Mouse (Mus musculus) gastrocnemius, postnatal 25 days (tissue): ENCODE measurements around the gene Dnmt3b. TPM values are rescaled to one million over a fixed set of nuclear protein-coding genes. Genes with fewer than 3 reads are reported as not detected.

Source experiments
- DNase-seq: peaks from one replicate; pipeline ENCODE4 v3.0.0; 2022
- long read RNA-seq, 2 experiments: library from polyadenylated mRNA; stranded (forward); transcript quantifications; one replicate each; pipeline ENCODE4 v2.0.0; 2021
- total RNA-seq, 2 experiments: library from RNA; stranded (reverse); gene quantifications; 1 replicate in 1 of 2; 2 replicates in 1 of 2; pipeline ENCODE4 v1.2.3; 2021

The Dnmt3b gene
- 1 to 10 TPM in 1 of 2 experiments, under 1 TPM in 1; 0.94 to 1.1 TPM for total RNA-seq
- long read RNA-seq, experiment 1, result 0 reads
- long read RNA-seq, experiment 2, partial matches to known transcripts, result 1 of 1 reads
- long read RNA-seq, experiment 2, other reads (novel, unspliced or antisense), result 0 of 1 reads

DNA sequence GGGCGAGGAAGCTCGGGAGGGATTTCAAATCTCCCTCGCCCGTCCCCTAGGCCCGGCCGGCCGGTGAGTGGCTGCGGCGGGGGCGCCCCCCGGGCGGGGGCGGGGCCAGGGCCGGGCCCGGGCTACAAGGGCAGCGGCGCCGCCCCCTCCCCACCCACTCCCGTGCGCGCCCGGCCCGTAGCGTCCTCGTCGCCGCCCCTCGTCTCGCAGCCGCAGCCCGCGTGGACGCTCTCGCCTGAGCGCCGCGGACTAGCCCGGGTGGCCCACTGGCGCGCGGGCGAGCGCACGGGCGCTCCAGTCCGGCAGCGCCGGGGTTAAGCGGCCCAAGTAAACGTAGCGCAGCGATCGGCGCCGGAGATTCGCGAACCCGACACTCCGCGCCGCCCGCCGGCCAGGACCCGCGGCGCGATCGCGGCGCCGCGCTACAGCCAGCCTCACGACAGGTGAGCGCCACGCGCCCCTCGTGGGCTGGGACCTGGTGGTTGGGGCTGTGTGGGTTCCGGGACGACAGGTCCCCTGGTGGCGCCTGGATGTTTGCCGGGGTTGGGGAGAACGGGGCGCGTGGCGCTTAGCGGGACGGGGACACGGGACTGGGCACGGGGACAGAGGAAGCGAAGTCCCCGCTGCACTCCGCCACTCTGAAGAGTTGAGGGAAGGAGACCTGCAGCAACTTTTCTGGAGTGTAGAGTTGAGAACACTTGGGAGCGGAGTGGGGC, at the start of gene Dnmt3b:
Gene Dnmt3b, plus strand, starts transcription at position 153 of the 716 bp plus-strand sequence.
- peak; percentile 66 for DNase-seq

DNA sequence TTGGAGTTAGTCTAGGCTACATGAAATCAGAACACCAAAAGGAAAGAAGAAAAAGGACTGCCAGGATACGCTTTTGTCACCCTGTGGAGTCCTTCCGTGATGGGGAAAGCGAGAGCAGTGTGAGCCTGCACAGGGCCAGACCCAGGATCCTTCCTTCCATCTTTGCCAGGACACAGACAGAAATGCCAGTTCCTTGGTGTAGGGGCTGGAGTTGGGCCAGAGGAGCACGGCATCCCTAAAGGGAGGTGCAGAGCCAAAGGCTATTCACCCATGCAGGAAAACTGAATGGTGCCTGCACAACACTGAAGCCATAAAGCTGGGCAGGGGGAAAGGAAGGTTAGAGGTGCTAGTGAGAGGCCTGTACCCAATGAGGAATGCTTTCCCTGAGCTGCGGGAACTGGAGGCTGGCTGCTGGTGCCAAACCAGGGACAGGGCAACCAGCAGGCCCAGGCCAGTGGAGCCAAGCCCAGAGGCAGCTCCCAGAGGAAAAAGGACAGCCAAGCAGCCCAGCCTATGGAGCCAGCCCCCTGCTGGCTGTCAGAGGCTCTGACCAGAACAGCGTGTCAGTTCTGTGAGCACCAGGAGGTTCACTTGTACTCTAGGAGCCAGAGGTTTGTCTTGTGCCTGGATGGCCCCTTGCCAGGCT, 49.1 kb upstream of the Dnmt3b start:
- peak; percentile 71 for DNase-seq

- DNase-seq, result peak; percentile 52
Observed at GRCm38 (mm10) chr2:153600667-153601648, 48.3 kb upstream of the Dnmt3b start.

DNA sequence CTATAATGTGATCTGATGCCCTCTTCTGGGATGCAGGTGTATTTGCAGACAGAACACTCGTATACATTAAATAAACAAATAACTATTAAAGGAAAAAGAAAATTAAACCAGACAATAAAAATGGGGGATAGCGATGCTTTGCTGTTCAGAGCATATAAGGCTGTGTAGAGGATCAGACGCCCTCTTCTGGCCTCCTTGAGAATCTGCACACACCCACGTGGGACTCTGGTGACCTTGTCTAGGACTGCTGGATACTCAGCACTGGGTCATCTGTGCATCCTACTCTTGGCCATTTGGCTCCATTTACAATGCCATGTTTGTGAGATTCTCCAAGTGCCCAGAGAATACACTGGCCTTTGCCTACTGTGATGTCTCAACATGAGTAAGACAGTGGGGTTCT, 45.5 kb upstream of the Dnmt3b start:
- DNase-seq, result no peak

- no peak for DNase-seq
Observed at GRCm38 (mm10) chr2:153606421-153606820, 42.8 kb upstream of the Dnmt3b start.

DNA sequence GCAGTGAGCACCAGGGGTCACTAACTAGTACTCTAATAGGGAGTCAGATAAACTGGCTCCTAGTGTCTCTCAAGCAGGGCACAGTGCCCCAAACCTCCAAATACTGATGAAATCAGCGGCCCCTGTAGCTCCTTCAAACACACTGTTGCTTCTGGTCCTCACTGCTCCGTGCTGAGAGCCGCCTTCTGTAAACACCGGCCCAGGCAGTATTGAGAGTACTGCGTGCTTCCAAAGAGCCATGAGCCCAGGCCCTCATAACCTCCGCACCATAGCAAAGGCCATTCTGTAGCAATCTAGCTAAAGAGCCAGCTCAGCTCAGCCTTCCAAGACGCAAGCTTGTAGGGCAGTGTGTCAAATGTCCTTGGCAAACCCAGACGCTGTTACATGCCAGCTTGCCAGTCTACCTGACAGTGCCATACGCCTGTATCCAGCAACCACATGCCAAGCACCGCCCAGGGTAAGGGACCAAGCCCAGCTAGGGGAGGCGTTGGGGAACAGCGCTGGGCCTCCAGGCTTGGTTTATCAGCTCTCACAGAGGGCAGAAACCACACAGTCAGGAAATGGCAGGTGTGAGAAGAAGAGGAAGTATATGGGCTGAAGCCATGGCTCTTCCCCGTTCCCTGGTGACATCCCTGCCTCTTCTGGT, 41.3 kb upstream of the Dnmt3b start:
- peak; percentile 81 for DNase-seq

DNA sequence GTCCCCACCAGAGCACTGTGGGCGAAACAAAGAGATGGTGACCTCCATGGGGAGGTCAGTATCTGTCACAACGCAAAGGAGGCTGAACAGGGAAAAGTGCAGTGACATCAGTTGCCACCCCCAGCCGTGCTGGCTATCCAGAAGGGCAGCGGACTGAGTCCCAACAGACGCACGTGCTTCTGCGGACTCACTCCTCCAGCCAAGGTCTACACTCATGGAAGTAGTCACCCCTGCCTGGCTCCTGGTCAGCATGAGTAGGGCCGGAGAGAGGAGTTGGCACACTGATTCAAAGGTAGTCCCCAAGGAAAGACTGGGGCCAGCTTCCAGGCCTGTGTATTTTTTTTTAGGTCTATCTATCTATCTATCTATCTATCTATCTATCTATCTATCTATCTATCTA, 40.2 kb upstream of the Dnmt3b start:
- no peak for DNase-seq

- peak; percentile 78 for DNase-seq
Observed at GRCm38 (mm10) chr2:153609548-153609947, 39.7 kb upstream of the Dnmt3b start.

DNA sequence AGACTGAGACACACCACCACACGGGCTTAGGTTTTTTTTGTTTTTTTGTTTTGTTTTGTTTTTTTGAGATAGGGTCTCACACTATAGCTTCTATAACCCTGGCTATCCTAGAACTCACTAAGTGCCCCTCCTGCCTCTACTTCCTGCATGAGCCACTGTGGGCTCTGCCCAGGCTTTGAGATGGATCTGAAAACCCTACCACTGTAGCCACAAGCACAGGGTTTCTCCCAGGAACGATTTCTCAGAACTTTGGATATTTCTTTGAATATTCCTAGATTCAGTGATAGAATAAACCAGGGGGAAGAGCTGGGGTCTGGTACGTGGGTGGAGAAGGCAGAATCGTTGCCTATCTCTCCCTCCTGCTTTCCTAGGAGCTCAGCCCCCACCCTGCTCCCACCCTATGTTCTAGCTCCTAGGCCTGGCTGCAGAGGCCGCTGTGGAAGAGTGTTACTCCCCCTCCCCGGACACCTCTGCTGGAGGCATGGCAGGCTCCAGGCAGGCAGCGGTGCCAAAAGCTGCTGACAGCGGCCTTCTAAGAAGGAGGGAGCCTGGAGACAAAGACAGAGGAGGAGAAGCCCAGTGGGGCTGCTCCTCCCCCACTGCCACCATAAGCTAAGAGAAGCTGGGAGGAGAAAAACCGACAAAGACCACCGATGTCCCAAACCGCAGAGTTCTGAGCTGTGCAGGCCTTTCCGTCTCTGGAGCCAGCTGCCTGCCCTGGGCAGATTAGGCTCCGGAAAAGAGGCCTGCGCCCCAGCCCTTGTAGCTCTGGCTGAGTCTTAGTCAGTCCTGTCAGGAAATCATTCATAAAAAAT, 38.6 kb upstream of the Dnmt3b start:
- no peak for DNase-seq

- DNase-seq, result no peak
Observed at GRCm38 (mm10) chr2:153611241-153611630, 38.0 kb upstream of the Dnmt3b start.

GRCm38 (mm10) chr2:153611743-153612142, 37.5 kb upstream of the Dnmt3b start:
- no peak for DNase-seq

DNA sequence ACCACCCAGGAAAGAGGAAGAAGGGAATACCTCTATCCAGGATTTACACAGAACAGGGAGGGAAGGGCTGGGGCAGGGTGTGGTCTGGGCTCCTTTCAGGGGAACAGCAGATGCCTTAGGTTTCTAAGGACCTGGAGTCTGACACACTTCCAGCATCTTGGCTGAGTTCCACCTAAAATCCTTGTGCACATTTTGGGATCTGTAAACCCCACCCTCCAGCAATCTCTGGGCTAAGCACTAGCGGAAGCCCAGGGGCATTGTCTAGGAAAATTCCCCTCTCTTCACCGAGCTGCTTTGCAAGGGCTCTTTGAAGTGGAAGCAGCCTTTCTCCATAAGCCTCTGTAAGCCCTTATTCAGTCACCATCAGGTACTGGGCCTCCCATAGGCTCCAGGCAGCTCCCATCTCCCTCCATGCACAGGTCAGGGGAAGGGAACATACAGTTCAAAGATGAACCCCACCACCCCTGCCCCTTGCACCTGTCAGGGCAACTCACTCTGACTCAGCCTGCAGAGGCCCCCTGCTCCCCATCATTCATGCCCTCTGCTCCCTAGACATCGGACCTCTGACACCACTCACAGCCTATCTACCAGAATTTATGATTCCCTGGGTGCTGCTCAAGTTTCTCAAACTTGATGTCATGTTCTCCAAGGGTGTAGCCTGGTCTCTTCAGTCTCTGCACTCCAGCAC, 36.5 kb upstream of the Dnmt3b start:
- DNase-seq, result no peak

DNA sequence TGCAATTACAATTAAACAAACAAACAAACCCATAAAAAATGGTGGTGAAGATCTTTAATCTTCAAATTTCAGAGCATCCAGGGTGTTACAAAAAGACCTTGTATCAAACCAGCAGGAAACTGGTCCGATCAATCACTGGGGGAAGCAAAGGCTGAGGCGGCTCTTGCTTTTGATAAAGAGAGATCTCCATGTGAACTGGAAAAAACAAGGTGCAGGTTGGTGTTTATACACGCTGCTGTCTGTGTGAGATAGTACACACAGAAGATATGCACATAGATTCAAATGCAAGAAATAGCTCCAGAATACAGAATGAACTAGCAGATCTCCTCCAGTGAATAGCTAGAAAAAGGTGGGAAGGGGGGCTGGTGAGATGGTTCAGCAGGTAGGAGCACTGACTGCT, 32.4 kb upstream of the Dnmt3b start:
- no peak for DNase-seq

DNA sequence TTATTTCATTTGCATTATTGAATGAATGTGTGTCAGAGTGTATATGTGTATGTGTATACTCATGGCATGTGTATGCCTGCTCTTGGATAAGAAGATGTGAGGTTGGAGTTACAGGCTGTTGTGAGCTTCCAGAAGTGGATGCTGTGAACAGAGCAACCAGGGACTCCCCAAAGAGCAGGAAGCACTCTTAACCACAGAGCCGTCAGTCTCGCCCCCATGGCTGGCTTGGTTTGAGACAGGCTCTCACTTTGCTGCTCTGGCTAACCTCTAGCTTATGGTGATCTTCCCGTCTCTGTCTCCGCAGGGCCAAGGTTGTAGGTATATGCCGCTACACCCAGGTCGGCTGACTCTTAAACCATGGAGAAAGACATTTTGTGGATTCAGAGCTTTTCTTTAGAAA, 30.8 kb upstream of the Dnmt3b start:
- DNase-seq, result no peak

DNA sequence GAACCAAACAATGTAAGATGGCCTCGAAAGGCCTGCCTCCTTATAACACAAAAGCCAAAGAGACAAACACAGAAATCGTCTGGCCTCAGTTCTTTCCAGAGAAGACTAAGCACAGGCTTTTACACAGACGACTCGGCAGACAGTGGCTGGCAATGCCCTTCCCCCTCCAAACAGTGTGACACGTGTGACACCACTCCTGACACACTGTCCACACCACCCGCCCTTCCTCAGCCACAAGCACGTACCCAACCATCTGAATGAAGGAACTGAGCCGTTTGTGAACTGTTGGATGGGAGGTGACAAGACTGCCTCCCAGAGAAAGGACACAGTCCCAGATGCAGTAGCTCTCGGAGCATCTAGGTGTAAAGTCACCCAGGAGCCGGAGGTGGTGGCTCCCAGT, 30.4 kb upstream of the Dnmt3b start:
- DNase-seq, result no peak

- DNase-seq, result no peak
Observed at GRCm38 (mm10) chr2:153622449-153622848, 26.8 kb upstream of the Dnmt3b start.

GRCm38 (mm10) chr2:153630950-153631349, 18.3 kb upstream of the Dnmt3b start:
- DNase-seq, result no peak

DNA sequence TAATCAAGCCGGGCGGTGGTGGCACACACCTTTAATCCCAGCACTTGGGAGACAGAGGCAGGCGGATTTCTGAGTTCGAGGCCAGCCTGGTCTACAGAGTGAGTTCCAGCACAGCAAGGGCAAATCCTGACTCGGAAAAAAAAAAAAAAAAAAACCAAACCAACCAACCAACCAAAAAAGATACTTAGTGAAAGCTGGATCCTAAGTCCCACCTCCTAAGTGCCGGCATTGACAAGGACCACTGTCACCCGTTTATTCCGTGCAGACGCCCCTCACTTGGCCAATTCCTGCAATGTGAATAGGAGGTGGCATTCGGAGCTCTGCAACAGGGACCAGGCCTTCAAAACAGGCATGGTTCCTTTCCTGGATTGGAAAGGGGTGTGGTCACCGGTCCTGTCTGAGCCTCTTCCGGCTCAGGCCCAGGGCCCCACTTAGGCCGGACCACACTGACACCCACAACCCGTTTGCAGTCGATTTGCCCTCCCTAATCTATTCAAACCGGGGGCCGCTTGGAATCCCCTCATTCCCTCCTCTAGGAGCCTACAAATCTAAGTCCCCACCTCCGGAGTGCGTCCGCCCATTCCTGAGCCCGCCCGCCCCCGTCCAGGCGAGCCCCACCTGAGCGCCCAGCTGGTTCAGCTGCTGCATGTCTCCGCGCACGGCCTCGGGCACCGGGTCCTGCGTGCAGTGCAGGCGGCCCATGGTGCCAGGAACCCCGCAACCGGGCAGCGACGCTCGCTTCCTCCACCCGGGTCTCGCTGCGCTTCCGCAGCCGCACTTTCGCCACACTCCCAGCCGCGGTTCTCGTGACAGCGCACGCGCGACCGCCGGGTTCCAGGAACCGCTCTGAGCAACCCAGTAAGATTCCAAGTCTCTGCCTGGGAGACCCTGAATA, 17.0 kb upstream of the Dnmt3b start, which contains the start of gene Commd7:
Gene Commd7, minus strand, starts transcription at position 806 of the 895 bp plus-strand sequence.
- DNase-seq, result peak; percentile 83

DNA sequence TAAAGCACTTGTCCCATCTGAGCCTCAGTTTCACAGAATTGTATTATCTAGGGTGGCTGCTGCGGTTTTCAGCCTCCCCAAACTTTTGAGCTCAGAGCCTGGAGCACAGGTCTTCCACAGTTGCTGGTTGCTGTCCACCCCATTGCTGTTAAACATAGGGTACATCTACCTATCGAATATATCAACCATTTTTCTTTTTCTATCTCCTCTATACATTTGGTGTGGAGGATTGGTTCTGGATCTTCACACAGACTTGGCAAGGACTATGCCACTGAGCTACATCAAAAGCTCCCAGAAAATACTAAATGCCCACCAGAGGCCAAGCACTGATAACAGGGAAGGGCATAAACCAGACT, 16.4 kb upstream of the Dnmt3b start:
- DNase-seq, result no peak
